8 mouse cellular contexts compared by ENCODE assay signal in genomic region chr11:115321906-115322693, GRCm38 (mm10). TPM values are rescaled to one million over a fixed set of nuclear protein-coding genes. Genes with fewer than 3 reads are reported as not detected.
DNase-seq lines count a peak whose midpoint lies in the region; ATAC-seq and TF ChIP-seq lines count a peak whose summit lies in the region.

TSS of gene Ush1g (minus strand) at chr11:115322041.

- H3K9me3 ChIP-seq in heart, embryonic 10.5 days: no peaks in the 10 kb centered on the region
- H3K9me3 ChIP-seq in MEL (replicated peaks; ENCODE audit: insufficient read depth, low read length): no peaks in the 10 kb centered on the region
- no peaks in the 10 kb centered on the region for H3K9me3 ChIP-seq in kidney, embryonic 15.5 days (replicated peaks)

- H3K27me3 ChIP-seq in heart, embryonic 10.5 days (ENCODE audit: insufficient read depth, poor library complexity, severe bottlenecking): peaks cover 96% of the 10 kb centered on the region
- peaks cover 2 to 4% of the 10 kb centered on the region in 2 experiments; a peak in 3 of 4 replicates for H3K27me3 ChIP-seq in MEL (ENCODE audit: control insufficient read depth in 1 of 2, insufficient read depth in 2 of 2, low read length in 2 of 2)
- peaks cover 91% of the 10 kb centered on the region for H3K27me3 ChIP-seq in kidney, embryonic 15.5 days
- peaks cover 59% of the 10 kb centered on the region for H3K27me3 ChIP-seq in small intestine, adult 2 months (ENCODE audit: control insufficient read depth, insufficient read depth, low read length)

- H3K4me3 ChIP-seq in heart, embryonic 10.5 days: peak within 1 kb of the TSS; percentile 8
- H3K4me3 ChIP-seq in MEL (ENCODE audit: control insufficient read depth in 1 of 2, insufficient read depth in 1 of 2, low read depth in 2 of 2, low read length in 2 of 2): no peak within 1 kb of the TSS
- peak within 1 kb of the TSS; percentile 24 for H3K4me3 ChIP-seq in kidney, embryonic 15.5 days (replicated peaks)
- H3K4me3 ChIP-seq in small intestine, adult 2 months (ENCODE audit: low read depth, low read length): peak within 1 kb of the TSS; percentile 8; the same call in 1 of the 2 replicates

- DNase-seq in heart, embryonic 10.5 days (ENCODE audit: low spot score): peak; percentile 87
- no peak for DNase-seq in heart, postnatal 25 days (ENCODE audit: low spot score)
- peak; percentile 68 for DNase-seq in MEL (ENCODE audit: low read depth, low spot score)
- DNase-seq in cerebellum, adult 9-11 months: peak; percentile 63
- DNase-seq in gastrocnemius, postnatal 14 days: peak; percentile 67
- peak; percentile 48 for DNase-seq in lung, postnatal 36 days

- intact Hi-C loops in heart, postnatal 25 days (cut with DNase I): loop anchor here (1.0 kb wide), 1 partner anchor 32 kb away; no protein-coding TSS in a partner anchor
- intact Hi-C loops in gastrocnemius, postnatal 14 days (cut with DNase I; ENCODE audit: low total_unique reads): loop anchor here (2.0 kb wide), 1 partner anchor 33 kb away; no protein-coding TSS in a partner anchor

- peak; percentile 85 for TF ChIP-seq RAD21 in MEL (IDR thresholded peaks at IDR 0.05; ENCODE audit: low read depth, low read length)

- H3K27ac ChIP-seq in heart, embryonic 10.5 days: no peak within 1 kb of the TSS
- H3K27ac ChIP-seq in MEL (ENCODE audit: control insufficient read depth, low read depth, low read length): no peak within 1 kb of the TSS
- no peak within 1 kb of the TSS for H3K27ac ChIP-seq in kidney, embryonic 15.5 days
- no peak within 1 kb of the TSS for H3K27ac ChIP-seq in small intestine, adult 2 months (ENCODE audit: insufficient read depth, low read depth, low read length)

- 5% methylated on average over 34 of the region's 35 CpGs for WGBS in heart, embryonic 10.5 days
- 4% methylated on average over 35 of the region's 35 CpGs for WGBS in kidney, embryonic 15.5 days
- 4% methylated on average over 35 of the region's 35 CpGs for WGBS in small intestine, adult 2 months

- no peak for TF ChIP-seq EP300 in MEL (IDR thresholded peaks at IDR 0.05; ENCODE audit: low read depth in 1 of 2, low read length in 2 of 2)

- no peak; the same call in 1 of the 2 replicates for ATAC-seq in kidney, embryonic 15.5 days (replicated peaks; ENCODE audit: low FRiP score)

- H3K79me2 ChIP-seq in MEL (ENCODE audit: control insufficient read depth, insufficient read depth, low read length, poor library complexity): no peaks in the 10 kb centered on the region

- H3K36me3 ChIP-seq in heart, embryonic 10.5 days: no peaks in the 10 kb centered on the region
- H3K36me3 ChIP-seq in MEL (ENCODE audit: control insufficient read depth in 1 of 2, insufficient read depth in 2 of 2, low read length in 2 of 2): no peaks in the 10 kb centered on the region
- no peaks in the 10 kb centered on the region for H3K36me3 ChIP-seq in kidney, embryonic 15.5 days
- H3K36me3 ChIP-seq in small intestine, adult 2 months (ENCODE audit: control insufficient read depth, insufficient read depth, low read length): no peaks in the 10 kb centered on the region

- H3K4me2 ChIP-seq in kidney, embryonic 15.5 days: peak within 1 kb of the TSS; percentile 40

- peak; percentile 74 to 96 (median 91) for TF ChIP-seq CTCF in MEL (IDR thresholded peaks at IDR 0.05 in 2 of 3, conservative IDR thresholded peaks at IDR 0.05 in 1 of 3; ENCODE audit: control insufficient read depth in 1 of 3, insufficient read depth in 1 of 3, low read depth in 2 of 3, low read length in 3 of 3, poor library complexity in 1 of 3, severe bottlenecking in 1 of 3)
- TF ChIP-seq CTCF in small intestine, adult 2 months (IDR thresholded peaks at IDR 0.05; ENCODE audit: extremely low read depth, insufficient read length, insufficient replicate concordance, low read depth, low read length): peak; percentile 82

- peaks cover 40% of the 10 kb centered on the region for H3K4me1 ChIP-seq in heart, embryonic 10.5 days
- no peaks in the 10 kb centered on the region for H3K4me1 ChIP-seq in MEL (ENCODE audit: control insufficient read depth in 1 of 2, insufficient read depth in 2 of 2, low read length in 2 of 2)
- H3K4me1 ChIP-seq in kidney, embryonic 15.5 days: peaks cover 31% of the 10 kb centered on the region
- peaks cover 5% of the 10 kb centered on the region; the same call in 1 of the 2 replicates for H3K4me1 ChIP-seq in small intestine, adult 2 months (ENCODE audit: control insufficient read depth, insufficient read depth, insufficient read length, low read length)

- TF ChIP-seq POLR2A in MEL (IDR thresholded peaks at IDR 0.05; ENCODE audit: control insufficient read depth in 1 of 2, insufficient read depth in 1 of 2, low read depth in 1 of 2, low read length in 2 of 2, poor library complexity in 1 of 2): no peak
- no peak for TF ChIP-seq POLR2A in small intestine, adult 2 months (IDR thresholded peaks at IDR 0.05; ENCODE audit: low read depth, low read length)

- H3K9ac ChIP-seq in MEL (ENCODE audit: control insufficient read depth, low read depth, low read length, poor library complexity, severe bottlenecking): no peak within 1 kb of the TSS
- H3K9ac ChIP-seq in kidney, embryonic 15.5 days: no peak within 1 kb of the TSS

TF ChIP-seq in MEL, 35 proteins besides CTCF, POLR2A, EP300 and RAD21:
- TF ChIP-seq UBTF (IDR thresholded peaks at IDR 0.05; ENCODE audit: borderline replicate concordance, insufficient read depth, low read depth, low read length) (no peak), MAZ (IDR thresholded peaks at IDR 0.05; ENCODE audit: low read depth, low read length) (peak; percentile 82; the same call in 1 of the 2 replicates), JUND (IDR thresholded peaks at IDR 0.05; ENCODE audit: low read depth, low read length) (no peak), MYC (IDR thresholded peaks at IDR 0.05; ENCODE audit: low read depth, low read length) (0 out of 2 replicates have a peak, but pooled peaks have one; percentile 37), CHD2 (IDR thresholded peaks at IDR 0.05; ENCODE audit: low read length) (no peak), SMC3 (IDR thresholded peaks at IDR 0.05; ENCODE audit: low read depth, low read length) (peak; percentile 78), E2F4 (IDR thresholded peaks at IDR 0.05; ENCODE audit: borderline replicate concordance, low read depth, low read length) (no peak), ZC3H11A (IDR thresholded peaks at IDR 0.05; ENCODE audit: low read depth, low read length) (peak; percentile 59)
TF ChIP-seq in MEL: peak in this region for 4.

RNA-seq across cellular contexts. Expression of gene Ush1g, which starts in this region (rescaled TPM):
- 0.26 and 0.34 TPM in 2 replicates for polyA plus RNA-seq in heart, embryonic 10.5 days (2016; fragmentation: Nextera tagmentation; extraction: Ambion mirVana)
- total RNA-seq in heart, postnatal 25 days (2021): under 1 TPM in 1 of 2 experiments, not detected in 1; 0.20 TPM
- total RNA-seq in MEL (2012; rRNA removed): not detected in 2 replicates
- not detected for polyA plus RNA-seq in MEL (2012; ENCODE audit: insufficient read depth in 1 of 2, insufficient read length in 2 of 2, low read depth in 1 of 2, low replicate concordance in 2 of 2, missing spikeins in 1 of 2)
- total RNA-seq in gastrocnemius, postnatal 14 days (2021): under 1 TPM; 0.25 to 0.73 TPM
- not detected in 2 replicates for polyA plus RNA-seq in kidney, embryonic 15.5 days (2015; fragmentation: Nextera tagmentation; extraction: Ambion mirVana)
- polyA plus RNA-seq in small intestine, adult 2 months (2012; rRNA removed): 0.05 and 0.08 TPM in 2 replicates

Comparison
In these comparisons a context has a peak if more than half of its experiments do, and no peak if none do; other contexts are left out.
1. Peak in DNase-seq and H3K4me3 ChIP-seq in heart, embryonic 10.5 days; RNA of the gene not detected or under 1 TPM.
2. Peak in DNase-seq in MEL; RNA of the gene not detected or under 1 TPM.
3. Peak in DNase-seq in gastrocnemius, postnatal 14 days; RNA of the gene not detected or under 1 TPM.
4. H3K4me3 ChIP-seq: peak in kidney, embryonic 15.5 days (single experiment) and small intestine, adult 2 months (single experiment); none in MEL (0 of 2).